Mouse (Mus musculus) neural tube, embryonic 12.5 days (tissue): ENCODE data around the gene Gm20388. TPM values are rescaled to one million over a fixed set of nuclear protein-coding genes. Genes with fewer than 3 reads are reported as not detected.

Experiments used
- ATAC-seq: fragments of 200-750 bp; cut with Nextera tagmentation; 2 replicates; pipeline ENCODE4 v1.8.0; 2017; ENCODE audit warnings: low read depth, mild to moderate bottlenecking, moderate TSS enrichment, moderate library complexity; ENCODE audit not compliant: low FRiP score
- H3K27ac ChIP-seq: fragments of 300-500 bp; sonication (generic); 2 replicates; pipeline ENCODE4 v1.5.1; 2016
- H3K27me3 ChIP-seq: fragments of 300-500 bp; sonication (generic); replicated peaks from 2 replicates; pipeline ENCODE4 v1.6.1; 2016; ENCODE audit warnings: mild to moderate bottlenecking
- H3K36me3 ChIP-seq: fragments of 300-500 bp; sonication (generic); 2 replicates; pipeline ENCODE4 v1.6.1; 2016; ENCODE audit warnings: mild to moderate bottlenecking
- H3K4me1 ChIP-seq: fragments of 300-500 bp; sonication (generic); 2 replicates; pipeline ENCODE4 v1.6.1; 2016
- H3K4me2 ChIP-seq: fragments of 300-500 bp; sonication (generic); replicated peaks from 2 replicates; pipeline ENCODE4 v1.6.1; 2016; ENCODE audit warnings: mild to moderate bottlenecking
- H3K4me3 ChIP-seq: fragments of 300-500 bp; sonication (generic); 2 replicates; pipeline ENCODE4 v1.5.1; 2016
- H3K9ac ChIP-seq: fragments of 300-500 bp; sonication (generic); 2 replicates; pipeline ENCODE4 v1.6.1; 2016; ENCODE audit warnings: mild to moderate bottlenecking
- H3K9me3 ChIP-seq: fragments of 300-500 bp; sonication (generic); 2 replicates; pipeline ENCODE4 v1.6.1; 2016; ENCODE audit warnings: mild to moderate bottlenecking
- WGBS: fragments of 180-500 bp; shearing (Covaris S2); methylation state at CpG from one replicate; pipeline ENCODE4 v1.1.7; 2016; 5-methylcytosine and 5-hydroxymethylcytosine counted together
- polyA plus RNA-seq: library from polyadenylated mRNA; unstranded; fragments of >200 nt; fragmentation: Nextera tagmentation; extraction: Ambion mirVana; gene quantifications from 2 replicates; pipeline ENCODE4 v1.2.1, GENCODE M21; 2016

Gm20388 gene
- polyA plus RNA-seq, 1 experiment from 2014 or later, result not detected

GRCm38 (mm10) chr8:122217456-122218177, 2307.0 kb downstream of the Gm20388 start:
- WGBS, result 86% methylated on average over 10 of the region's 10 CpGs
- Histone ChIP-seq H3K4me2 (no peak overlapping the region), H3K9ac (no peak overlapping the region), H3K4me1 (no peaks in the 10 kb centered on the region), H3K27me3 (no peaks in the 10 kb centered on the region), H3K4me3 (no peak overlapping the region), H3K27ac (no peak overlapping the region), H3K9me3 (no peaks in the 10 kb centered on the region), H3K36me3 (no peaks in the 10 kb centered on the region)
- no peak for ATAC-seq

- no peak overlapping the region for H3K4me2 ChIP-seq
- no peak overlapping the region for H3K27ac ChIP-seq
- no peaks in the 10 kb centered on the region for H3K9me3 ChIP-seq
- H3K4me1 ChIP-seq, result 0 out of 2 replicates have a peak, but pooled peaks cover 6% of the 10 kb centered on the region
- no peaks in the 10 kb centered on the region for H3K36me3 ChIP-seq
- H3K27me3 ChIP-seq, result peaks cover 20% of the 10 kb centered on the region
- 68% methylated on average over 10 of the region's 10 CpGs for WGBS
- no peak overlapping the region for H3K4me3 ChIP-seq
- no peak for ATAC-seq
- H3K9ac ChIP-seq, result no peak overlapping the region
Measured at GRCm38 (mm10) chr8:122223976-122224649, 2313.5 kb downstream of the Gm20388 start.

GRCm38 (mm10) chr8:122224650-122225022, 2314.0 kb downstream of the Gm20388 start:
- no peak overlapping the region for H3K4me3 ChIP-seq
- no peak overlapping the region for H3K27ac ChIP-seq
- no peaks in the 10 kb centered on the region for H3K9me3 ChIP-seq
- WGBS, result 67% methylated on average over 6 of the region's 6 CpGs
- H3K4me1 ChIP-seq, result peaks cover 8% of the 10 kb centered on the region; the same call in 1 of the 2 replicates
- peaks cover 25% of the 10 kb centered on the region for H3K27me3 ChIP-seq
- ATAC-seq, result no peak
- H3K9ac ChIP-seq, result no peak overlapping the region
- no peaks in the 10 kb centered on the region for H3K36me3 ChIP-seq
- no peak overlapping the region for H3K4me2 ChIP-seq

- 70% methylated on average over 10 of the region's 10 CpGs for WGBS
- ATAC-seq, result no peak
- peaks cover 32% of the 10 kb centered on the region for H3K27me3 ChIP-seq
- no peak overlapping the region for H3K4me3 ChIP-seq
- H3K27ac ChIP-seq, result no peak overlapping the region
- no peaks in the 10 kb centered on the region for H3K36me3 ChIP-seq
- H3K9me3 ChIP-seq, result no peaks in the 10 kb centered on the region
- peaks cover 15% of the 10 kb centered on the region; the same call in 1 of the 2 replicates for H3K4me1 ChIP-seq
- H3K9ac ChIP-seq, result no peak overlapping the region
- no peak overlapping the region for H3K4me2 ChIP-seq
Measured at GRCm38 (mm10) chr8:122225446-122225845, 2314.8 kb downstream of the Gm20388 start.

- H3K36me3 ChIP-seq, result no peaks in the 10 kb centered on the region
- WGBS, result 83% methylated on average over 6 of the region's 6 CpGs
- H3K4me3 ChIP-seq, result no peak overlapping the region
- ATAC-seq, result no peak
- no peak overlapping the region for H3K9ac ChIP-seq
- peaks cover 17% of the 10 kb centered on the region; the same call in 1 of the 2 replicates for H3K4me1 ChIP-seq
- no peaks in the 10 kb centered on the region for H3K9me3 ChIP-seq
- H3K4me2 ChIP-seq, result no peak overlapping the region
- H3K27ac ChIP-seq, result no peak overlapping the region
- peaks cover 51% of the 10 kb centered on the region for H3K27me3 ChIP-seq
Measured at GRCm38 (mm10) chr8:122227345-122227744, 2316.7 kb downstream of the Gm20388 start.

- H3K9ac ChIP-seq, result no peak overlapping the region
- no peak overlapping the region; the same call in 1 of the 2 replicates for H3K4me2 ChIP-seq
- H3K4me1 ChIP-seq, result peaks cover 17% of the 10 kb centered on the region; the same call in 1 of the 2 replicates
- WGBS, result 40% methylated on average over 11 of the region's 11 CpGs
- no peaks in the 10 kb centered on the region for H3K9me3 ChIP-seq
- H3K27me3 ChIP-seq, result peaks cover 53% of the 10 kb centered on the region
- H3K4me3 ChIP-seq, result no peak overlapping the region
- no peak overlapping the region for H3K27ac ChIP-seq
- ATAC-seq, result no peak
- no peaks in the 10 kb centered on the region for H3K36me3 ChIP-seq
Measured at GRCm38 (mm10) chr8:122228792-122229575, 2318.3 kb downstream of the Gm20388 start.

GRCm38 (mm10) chr8:122229819-122230711, 2319.4 kb downstream of the Gm20388 start:
- Histone ChIP-seq H3K4me1 (peaks cover 13% of the 10 kb centered on the region; the same call in 1 of the 2 replicates), H3K4me2 (peak overlapping the region; percentile 86), H3K27me3 (peaks cover 53% of the 10 kb centered on the region), H3K9ac (peak overlapping the region; percentile 57), H3K27ac (no peak overlapping the region), H3K36me3 (no peaks in the 10 kb centered on the region), H3K4me3 (peak overlapping the region; percentile 42), H3K9me3 (no peaks in the 10 kb centered on the region)
- ATAC-seq, result 0 out of 2 replicates have a peak, but pooled peaks have one; percentile 35
- WGBS, result under 1% methylated on average over 85 of the region's 98 CpGs

GRCm38 (mm10) chr8:122230712-122231337, 2320.2 kb downstream of the Gm20388 start:
- peaks cover 53% of the 10 kb centered on the region for H3K27me3 ChIP-seq
- no peaks in the 10 kb centered on the region for H3K9me3 ChIP-seq
- peak overlapping the region; percentile 57; the same call in 1 of the 2 replicates for H3K9ac ChIP-seq
- H3K4me1 ChIP-seq, result peaks cover 11% of the 10 kb centered on the region; the same call in 1 of the 2 replicates
- H3K4me2 ChIP-seq, result peak overlapping the region; percentile 86
- ATAC-seq, result peak; percentile 55
- no peak overlapping the region for H3K27ac ChIP-seq
- no peaks in the 10 kb centered on the region for H3K36me3 ChIP-seq
- H3K4me3 ChIP-seq, result peak overlapping the region; percentile 42
- WGBS, result 5% methylated on average over 32 of the region's 32 CpGs

- no peak for ATAC-seq
- H3K4me3 ChIP-seq, result no peak overlapping the region
- no peaks in the 10 kb centered on the region for H3K36me3 ChIP-seq
- no peaks in the 10 kb centered on the region for H3K9me3 ChIP-seq
- 41% methylated on average over 11 of the region's 11 CpGs for whole genome bisulfite sequencing
- H3K4me1 ChIP-seq, result peaks cover 11% of the 10 kb centered on the region; the same call in 1 of the 2 replicates
- peaks cover 34% of the 10 kb centered on the region for H3K27me3 ChIP-seq
- no peak overlapping the region for H3K4me2 ChIP-seq
- H3K27ac ChIP-seq, result no peak overlapping the region
- H3K9ac ChIP-seq, result no peak overlapping the region
Measured at GRCm38 (mm10) chr8:122234055-122234454, 2323.4 kb downstream of the Gm20388 start.

GRCm38 (mm10) chr8:122236521-122236920, 2325.9 kb downstream of the Gm20388 start:
- H3K4me1 ChIP-seq, result no peaks in the 10 kb centered on the region
- no peak overlapping the region for H3K27ac ChIP-seq
- peaks cover 10% of the 10 kb centered on the region for H3K27me3 ChIP-seq
- no peak overlapping the region for H3K4me3 ChIP-seq
- no peaks in the 10 kb centered on the region for H3K9me3 ChIP-seq
- no peak overlapping the region for H3K9ac ChIP-seq
- H3K36me3 ChIP-seq, result no peaks in the 10 kb centered on the region
- ATAC-seq, result no peak
- 93% methylated on average over 3 of the region's 3 CpGs for WGBS
- H3K4me2 ChIP-seq, result no peak overlapping the region

- Histone ChIP-seq H3K9ac (no peak overlapping the region), H3K4me1 (no peaks in the 10 kb centered on the region), H3K27me3 (no peaks in the 10 kb centered on the region), H3K27ac (no peak overlapping the region), H3K9me3 (no peaks in the 10 kb centered on the region), H3K36me3 (no peaks in the 10 kb centered on the region), H3K4me2 (no peak overlapping the region), H3K4me3 (no peak overlapping the region)
- no peak for ATAC-seq
- WGBS, result 88% methylated on average over 11 of the region's 11 CpGs
Measured at GRCm38 (mm10) chr8:122238225-122238624, 2327.6 kb downstream of the Gm20388 start.
